ENCODE assay signal across 8 mouse cellular contexts in the genomic region with DNA sequence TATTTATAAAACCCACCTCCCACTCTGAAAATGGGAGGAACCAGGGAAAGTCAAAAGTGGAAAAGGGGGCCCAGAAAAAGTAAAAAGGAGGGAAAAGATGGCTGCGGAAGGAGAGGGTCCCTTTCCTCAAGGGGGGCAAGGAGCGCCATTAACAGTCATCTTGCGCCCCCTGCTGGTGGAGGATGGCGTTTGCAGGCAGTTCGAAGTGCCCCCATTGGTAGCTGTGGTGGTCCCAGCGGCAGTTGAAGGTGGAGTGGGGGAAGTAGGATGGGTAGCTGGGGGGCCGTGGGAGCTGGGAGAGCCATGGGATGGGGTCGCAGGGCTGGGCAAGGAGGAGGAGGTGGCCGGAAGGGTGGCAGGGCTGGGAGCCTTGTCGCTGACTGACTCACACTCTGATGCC. TPM values are rescaled to one million over a fixed set of nuclear protein-coding genes. Genes with fewer than 3 reads are reported as not detected.
DNase-seq lines count a peak whose midpoint lies in the region; ATAC-seq lines count a peak whose summit lies in the region.

No protein-coding gene starts in this region.

- ATAC-seq in CD4-positive, CD25-positive, alpha-beta regulatory T cell, adult 4 months = no peak

- DNase-seq in CD4-positive, CD25-positive, alpha-beta regulatory T cell, adult 2 months (ENCODE audit: low read depth, low spot score) = peak; percentile 71
- peak; percentile 61 for DNase-seq in layer of hippocampus, adult 11-12 months (ENCODE audit: low spot score)
- DNase-seq in layer of hippocampus, postnatal 36 days = no peak
- DNase-seq in adrenal gland, postnatal 25 days = peak; percentile 71
- peak; percentile 72 for DNase-seq in forelimb bud, embryonic 11.5 days (ENCODE audit: low read depth, low spot score)
- peak; percentile 78 for DNase-seq in lung, postnatal 14 days
- DNase-seq in testis, postnatal 10 days (ENCODE audit: low spot score) = peak; percentile 86

RNA-seq across cellular contexts. Expression of a gene that starts 4.2 kb away (rescaled TPM):
- 10 to 100 TPM; 63.5 to 80.3 TPM for polyA plus RNA-seq in CD4-positive, CD25-positive, alpha-beta regulatory T cell, adult 4 months (2017; shearing (Covaris generic))
- 10 to 100 TPM; 52.8 to 58.2 TPM for total RNA-seq in layer of hippocampus, postnatal 36 days (2021)
- total RNA-seq in adrenal gland, postnatal 25 days (2021) = 164 and 166 TPM in 2 replicates

RNA-seq across cellular contexts. Expression of a gene that starts 10.4 kb away (rescaled TPM):
- 1 to 10 TPM; 2.9 to 4.6 TPM for polyA plus RNA-seq in CD4-positive, CD25-positive, alpha-beta regulatory T cell, adult 4 months (2017; shearing (Covaris generic))
- total RNA-seq in layer of hippocampus, postnatal 36 days (2021) = 10 to 100 TPM; 23.5 to 30.6 TPM
- total RNA-seq in adrenal gland, postnatal 25 days (2021) = 27.0 and 36.1 TPM in 2 replicates

RNA-seq across cellular contexts. Expression of a gene that starts 13.3 kb away (rescaled TPM):
- 100 to 1,000 TPM; 453 to 558 TPM for polyA plus RNA-seq in CD4-positive, CD25-positive, alpha-beta regulatory T cell, adult 4 months (2017; shearing (Covaris generic))
- total RNA-seq in layer of hippocampus, postnatal 36 days (2021) = 100 to 1,000 TPM; 125 to 129 TPM
- total RNA-seq in adrenal gland, postnatal 25 days (2021) = 216 and 226 TPM in 2 replicates

RNA-seq across cellular contexts. Expression of a gene that starts 26.6 kb away (rescaled TPM):
- 10 to 100 TPM in 1 of 2 experiments, 1 to 10 TPM in 1; 8.0 to 14.1 TPM for polyA plus RNA-seq in CD4-positive, CD25-positive, alpha-beta regulatory T cell, adult 4 months (2017; shearing (Covaris generic))
- 100 to 1,000 TPM; 105 to 110 TPM for total RNA-seq in layer of hippocampus, postnatal 36 days (2021)
- total RNA-seq in adrenal gland, postnatal 25 days (2021) = 49.4 and 53.6 TPM in 2 replicates

RNA-seq across cellular contexts. Expression of a gene that starts 54.6 kb away (rescaled TPM):
- polyA plus RNA-seq in CD4-positive, CD25-positive, alpha-beta regulatory T cell, adult 4 months (2017; shearing (Covaris generic)) = 1 to 10 TPM; 1.4 to 2.2 TPM
- 100 to 1,000 TPM; 109 to 112 TPM for total RNA-seq in layer of hippocampus, postnatal 36 days (2021)
- total RNA-seq in adrenal gland, postnatal 25 days (2021) = 28.7 and 30.7 TPM in 2 replicates

Comparison
In these comparisons a context has a peak if more than half of its experiments do, and no peak if none do; other contexts are left out.
1. DNase-seq: peak in CD4-positive, CD25-positive, alpha-beta regulatory T cell, adult 2 months (single experiment), layer of hippocampus, adult 11-12 months (single experiment), adrenal gland, postnatal 25 days (single experiment), forelimb bud, embryonic 11.5 days (single experiment), lung, postnatal 14 days (single experiment) and testis, postnatal 10 days (single experiment); none in layer of hippocampus, postnatal 36 days (0 of 2).